Mouse (Mus musculus) liver, postnatal 0 days (tissue): ENCODE measurements around the gene Prss44. TPM values are rescaled to one million over a fixed set of nuclear protein-coding genes. Genes with fewer than 3 reads are reported as not detected.
"Not testable (repeated sequence)": the region's sequence is repeated elsewhere in the genome, so short reads cannot be mapped to it uniquely, and the experiment has no call there.

ENCODE experiments used
- ATAC-seq: fragments of 200-750 bp; cut with Nextera tagmentation; 2 replicates; pipeline ENCODE4 v1.8.0; 2017; ENCODE audit warnings: mild to moderate bottlenecking, moderate library complexity
- DNase-seq: peaks from one replicate; pipeline ENCODE4 v3.0.0-alpha.2; 2016
- H3K27ac ChIP-seq: fragments of 300-500 bp; sonication (generic); 2 replicates; pipeline ENCODE4 v1.5.1; 2014; ENCODE audit warnings: antibody characterized with exemption, moderate library complexity, mild to moderate bottlenecking, low read depth
- H3K27me3 ChIP-seq: fragments of 300-500 bp; sonication (generic); 2 replicates; pipeline ENCODE4 v1.6.1; 2014; ENCODE audit warnings: low read length, control low read depth, mixed read lengths; ENCODE audit not compliant: insufficient read depth
- H3K36me3 ChIP-seq: fragments of 300-500 bp; sonication (generic); replicated peaks from 2 replicates; pipeline ENCODE4 v1.6.1; 2014; ENCODE audit warnings: mild to moderate bottlenecking, control low read depth, low read length, moderate library complexity, mixed read lengths; ENCODE audit not compliant: insufficient read depth
- H3K4me1 ChIP-seq: fragments of 300-500 bp; sonication (generic); 2 replicates; pipeline ENCODE4 v1.6.1; 2014; ENCODE audit warnings: antibody characterized with exemption, mild to moderate bottlenecking, control low read depth; ENCODE audit not compliant: insufficient read depth
- H3K4me2 ChIP-seq: fragments of 300-500 bp; sonication (generic); 2 replicates; pipeline ENCODE4 v1.6.1; 2014; ENCODE audit warnings: low read depth, mild to moderate bottlenecking, low read length, moderate library complexity, mixed read lengths
- H3K4me3 ChIP-seq: fragments of 300-500 bp; sonication (generic); 2 replicates; pipeline ENCODE4 v1.5.1; 2014; ENCODE audit warnings: low read depth, low read length
- H3K9ac ChIP-seq: fragments of 300-500 bp; sonication (generic); replicated peaks from 2 replicates; pipeline ENCODE4 v1.6.1; 2014; ENCODE audit warnings: mild to moderate bottlenecking, moderate library complexity
- H3K9me3 ChIP-seq: fragments of 300-500 bp; sonication (generic); 2 replicates; pipeline ENCODE4 v1.6.1; 2016; ENCODE audit warnings: mild to moderate bottlenecking, control low read depth, low read length, mixed read lengths
- CTCF ChIP-seq: sonication (generic); IDR thresholded peaks from 2 replicates; pipeline ENCODE4 v1.5.1; 2016; ENCODE audit warnings: antibody characterized with exemption, low read depth
- EP300 ChIP-seq: IDR thresholded peaks from 2 replicates; pipeline ENCODE4 v1.6.1; 2016; ENCODE audit warnings: antibody characterized with exemption, low read depth, mild to moderate bottlenecking
- WGBS: fragments of 180-500 bp; shearing (Covaris S2); extraction: QIAGEN DNeasy Blood & Tissue Kit; methylation state at CpG from one replicate; pipeline ENCODE4 v1.1.7; 2014; ENCODE audit not compliant: insufficient replicate concordance; 5-methylcytosine and 5-hydroxymethylcytosine counted together
- polyA plus RNA-seq: library from polyadenylated mRNA; unstranded; fragments of >200 nt; fragmentation: Nextera tagmentation; extraction: Ambion mirVana; gene quantifications from 2 replicates; pipeline ENCODE4 v1.2.1, GENCODE M21; 2015

The Prss44 gene
- polyA plus RNA-seq, 1 experiment from 2014 or later: not detected

- no peaks in the 10 kb centered on the region for H3K36me3 ChIP-seq
- no peak overlapping the region for H3K9ac ChIP-seq
- no peaks in the 10 kb centered on the region for H3K9me3 ChIP-seq
- ATAC-seq: no peak
- no peak overlapping the region for H3K4me3 ChIP-seq
- no peak overlapping the region for H3K4me2 ChIP-seq
- no peak overlapping the region for H3K27ac ChIP-seq
- no peaks in the 10 kb centered on the region for H3K27me3 ChIP-seq
- peak; percentile 30 for DNase-seq
- TF ChIP-seq CTCF: no peak
- no peak for TF ChIP-seq EP300
- 0 out of 2 replicates have a peak, but pooled peaks cover 2% of the 10 kb centered on the region for H3K4me1 ChIP-seq
- 72% methylated on average over 10 of the region's 10 CpGs for WGBS
Measured at GRCm38 (mm10) chr9:110797013-110797412, 16.8 kb upstream of the Prss44 start.

DNA sequence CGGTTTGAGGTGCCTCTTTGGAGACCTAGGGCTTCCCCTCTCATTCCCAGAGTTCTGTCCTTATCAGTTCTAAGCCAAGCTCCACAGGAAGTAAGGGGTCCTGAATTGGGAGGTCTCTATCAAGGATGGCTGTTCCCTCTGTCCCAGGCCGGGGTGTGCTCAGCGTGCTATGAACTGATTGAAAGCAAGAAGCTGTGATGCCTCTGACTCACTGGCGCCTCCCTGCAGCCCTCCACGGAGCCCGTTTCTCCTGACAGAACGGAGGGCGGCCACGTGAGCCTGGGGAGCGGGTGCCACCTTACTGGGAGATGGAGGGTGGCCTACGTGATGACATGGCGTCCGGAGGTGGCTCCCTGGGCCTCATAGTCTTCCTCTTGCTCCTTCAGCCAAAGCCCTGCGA lies 15.9 kb upstream of the Prss44 start, which contains the start of gene Prss42:
TSS of gene Prss42 (plus strand) at position 301 of the 400 bp plus-strand sequence.
- 77% methylated on average over 14 of the region's 14 CpGs for WGBS
- DNase-seq: no peak
- Histone ChIP-seq H3K9ac (no peak within 1 kb of the TSS), H3K9me3 (no peaks in the 10 kb centered on the region), H3K4me3 (no peak within 1 kb of the TSS), H3K36me3 (no peaks in the 10 kb centered on the region), H3K4me1 (0 out of 2 replicates have a peak, but pooled peaks cover 2% of the 10 kb centered on the region), H3K27ac (no peak within 1 kb of the TSS), H3K4me2 (no peak within 1 kb of the TSS), H3K27me3 (no peaks in the 10 kb centered on the region)
- TF ChIP-seq CTCF (no peak), EP300 (no peak)
- ATAC-seq: no peak

DNA sequence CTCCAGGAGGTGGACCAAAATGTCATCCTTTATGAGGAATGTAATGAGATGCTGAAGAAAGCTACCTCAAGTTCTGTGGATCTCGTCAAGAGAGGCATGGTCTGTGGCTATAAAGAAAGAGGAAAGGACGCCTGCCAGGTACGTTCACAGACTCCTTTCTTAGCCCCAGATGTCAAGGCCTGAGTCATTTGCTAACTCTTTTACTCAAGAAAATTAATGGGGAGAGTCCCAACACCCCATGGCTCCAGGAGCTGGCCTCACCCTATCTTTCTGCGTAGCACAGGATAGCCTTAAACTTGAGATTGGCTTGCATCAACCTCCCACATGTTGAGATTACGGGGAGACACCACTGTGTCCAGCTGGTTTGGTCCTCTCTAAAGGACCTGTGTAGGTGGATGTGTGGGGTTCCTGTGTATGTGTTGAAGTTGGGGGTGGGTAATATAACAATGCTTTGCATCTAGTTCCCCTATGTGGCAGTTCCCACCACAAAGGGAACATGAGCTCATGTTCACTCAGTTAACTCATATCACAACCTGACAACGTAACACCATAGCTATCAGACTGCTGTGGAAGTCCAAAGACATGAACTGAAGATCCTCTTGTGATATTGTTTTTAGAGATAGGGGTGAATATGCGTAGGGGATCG lies 12.8 kb upstream of the Prss44 start:
- no peaks in the 10 kb centered on the region for H3K27me3 ChIP-seq
- H3K9ac ChIP-seq: no peak overlapping the region
- WGBS: 81% methylated on average over 8 of the region's 8 CpGs
- no peaks in the 10 kb centered on the region for H3K9me3 ChIP-seq
- DNase-seq (no peak), ATAC-seq (no peak)
- H3K4me2 ChIP-seq: no peak overlapping the region
- no peak overlapping the region for H3K4me3 ChIP-seq
- H3K36me3 ChIP-seq: no peaks in the 10 kb centered on the region
- no peak for TF ChIP-seq CTCF
- TF ChIP-seq EP300: no peak
- no peak overlapping the region for H3K27ac ChIP-seq
- 0 out of 2 replicates have a peak, but pooled peaks cover 2% of the 10 kb centered on the region for H3K4me1 ChIP-seq

DNA sequence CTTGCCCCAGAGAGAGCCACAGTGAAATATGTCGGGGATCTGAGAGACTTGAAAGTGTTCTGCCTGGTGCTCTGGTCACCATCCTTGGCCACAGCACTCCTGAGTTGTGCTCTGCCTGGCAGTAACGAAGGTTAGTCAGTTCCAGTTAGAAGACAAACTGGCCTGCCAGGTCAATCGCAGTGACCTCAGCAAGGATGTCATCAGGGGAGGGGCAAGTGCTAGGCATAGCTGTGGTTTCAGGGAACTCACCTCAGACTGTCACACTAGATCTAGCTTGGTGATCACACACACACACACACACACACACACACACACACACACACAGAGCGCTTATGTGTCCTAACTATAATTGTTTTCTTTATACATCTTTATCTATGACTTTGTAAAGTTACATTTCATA lies 10.5 kb upstream of the Prss44 start:
- ATAC-seq: no peak
- 0 out of 2 replicates have a peak, but pooled peaks cover 2% of the 10 kb centered on the region for H3K4me1 ChIP-seq

GRCm38 (mm10) chr9:110810051-110810450 lies 3.7 kb upstream of the Prss44 start:
- DNase-seq (no peak), ATAC-seq (no peak)
- Histone ChIP-seq H3K36me3 (no peaks in the 10 kb centered on the region), H3K27ac (no peak overlapping the region), H3K4me2 (no peak overlapping the region), H3K9ac (no peak overlapping the region), H3K4me3 (no peak overlapping the region), H3K4me1 (no peaks in the 10 kb centered on the region), H3K9me3 (no peaks in the 10 kb centered on the region), H3K27me3 (no peaks in the 10 kb centered on the region)
- 72% methylated on average over 4 of the region's 4 CpGs for WGBS
- TF ChIP-seq CTCF: no peak
- no peak for TF ChIP-seq EP300

More for the DNA sequence above, 10.5 kb upstream of the Prss44 start:
- Histone ChIP-seq H3K27me3 (no peaks in the 10 kb centered on the region), H3K36me3 (no peaks in the 10 kb centered on the region), H3K4me2 (no peak overlapping the region), H3K4me3 (no peak overlapping the region), H3K27ac (no peak overlapping the region), H3K9ac (no peak overlapping the region), H3K9me3 (no peaks in the 10 kb centered on the region)
- TF ChIP-seq CTCF (no peak), EP300 (no peak)
- DNase-seq: no peak
- 62% methylated on average over 4 of the region's 4 CpGs for WGBS

DNA sequence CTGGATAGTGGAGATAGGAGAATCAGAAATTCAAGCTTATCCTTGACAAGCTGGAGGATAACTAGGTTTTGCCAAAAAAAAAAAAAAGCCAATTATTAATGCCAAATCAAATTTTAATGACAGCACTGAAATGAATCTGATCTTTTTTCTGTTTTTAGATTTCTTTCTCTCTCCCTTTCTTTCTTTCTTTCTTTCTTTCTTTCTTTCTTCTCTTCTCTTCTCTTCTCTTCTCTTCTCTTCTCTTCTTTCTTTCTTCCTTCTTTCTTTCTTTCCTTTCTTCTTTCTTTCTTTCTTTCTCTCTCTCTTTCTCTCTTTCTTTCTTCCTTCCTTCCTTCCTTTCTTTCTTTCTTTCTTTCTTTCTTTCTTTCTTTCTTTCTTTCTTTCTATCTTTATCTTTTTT lies 6.8 kb downstream of the Prss44 start:
- H3K4me2 ChIP-seq, H3K4me3 ChIP-seq, DNase-seq, ATAC-seq, H3K36me3 ChIP-seq, H3K9ac ChIP-seq, H3K27me3 ChIP-seq, H3K27ac ChIP-seq, H3K9me3 ChIP-seq, H3K4me1 ChIP-seq: not testable (repeated sequence)

- Histone ChIP-seq H3K27me3 (no peaks in the 10 kb centered on the region), H3K4me3 (no peak overlapping the region), H3K4me1 (no peaks in the 10 kb centered on the region), H3K27ac (no peak overlapping the region), H3K9ac (no peak overlapping the region), H3K9me3 (no peaks in the 10 kb centered on the region), H3K36me3 (no peaks in the 10 kb centered on the region), H3K4me2 (no peak overlapping the region)
- 69% methylated on average over 7 of the region's 7 CpGs for WGBS
- TF ChIP-seq EP300 (no peak), CTCF (no peak)
- no peak for DNase-seq
- peak; percentile 87 for ATAC-seq
Measured at GRCm38 (mm10) chr9:110821436-110821835, 7.6 kb downstream of the Prss44 start.
